Mouse (Mus musculus) induced T-regulatory cell, adult 2 months (primary cell): ENCODE results near the gene Fcgr3.

ENCODE experiments used
- DNase-seq: peaks from one replicate; pipeline ENCODE4 v3.0.0-alpha.2; 2012; ENCODE audit warnings: low read depth

Gene Fcgr3

DNA sequence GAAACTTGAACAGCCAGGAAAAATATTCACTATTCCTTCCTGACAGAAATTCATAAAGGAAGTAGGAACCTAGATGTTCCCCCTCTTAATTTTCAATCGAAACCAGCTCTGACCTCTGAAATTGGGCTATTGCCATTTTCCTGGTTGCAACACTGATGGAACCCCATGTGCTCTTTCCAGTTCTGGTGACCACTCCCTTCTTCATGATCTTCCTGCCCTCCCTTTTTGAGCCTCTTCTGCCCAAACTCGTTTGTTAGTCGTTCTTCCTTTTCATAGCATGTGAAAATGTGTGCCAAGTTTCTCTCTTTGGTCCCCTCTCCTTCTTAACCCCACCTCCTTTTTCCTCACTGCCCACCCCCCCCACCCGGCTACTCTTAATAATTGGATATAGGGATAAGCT is 53.0 kb downstream of the Fcgr3 start:
- no peak for DNase-seq

DNA sequence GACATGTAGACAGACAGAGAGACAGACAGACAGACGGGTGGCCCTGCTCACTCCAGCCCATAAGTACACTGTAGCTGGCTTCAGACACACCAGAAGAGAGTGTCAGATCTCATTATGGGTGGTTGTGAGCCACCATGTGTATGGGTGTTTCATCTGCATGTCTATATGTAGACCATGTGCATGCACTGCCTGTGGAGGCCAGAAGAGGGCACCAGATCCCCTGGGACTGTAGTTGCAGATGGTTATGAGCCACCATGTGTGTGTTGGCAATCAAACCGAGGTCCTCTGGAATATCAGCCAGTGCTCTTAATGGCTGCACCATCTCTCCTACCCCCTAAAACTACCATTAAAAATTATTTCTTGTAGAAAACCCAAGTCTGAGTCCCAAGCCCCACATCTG is 57.8 kb downstream of the Fcgr3 start:
- DNase-seq, result peak; percentile 39

DNA sequence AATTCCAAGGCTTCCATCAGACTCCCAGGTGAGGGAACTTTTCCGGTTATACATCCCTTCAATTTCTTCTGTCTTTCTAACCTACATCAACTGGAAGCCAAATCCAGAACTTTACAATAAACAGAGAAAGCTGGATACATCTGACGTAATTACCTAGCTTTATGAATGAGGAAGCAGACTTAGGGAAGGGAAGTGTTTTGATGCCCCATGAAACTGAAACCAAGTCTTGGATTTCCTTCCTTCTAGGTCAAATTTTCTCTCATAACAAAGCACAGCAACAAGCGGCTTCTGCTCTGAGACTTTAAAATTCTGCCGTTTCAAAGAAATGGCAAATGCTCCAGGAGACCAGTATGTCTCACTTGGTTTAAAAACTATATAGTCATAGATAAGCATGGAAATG is 58.4 kb downstream of the Fcgr3 start:
- DNase-seq, result no peak

DNA sequence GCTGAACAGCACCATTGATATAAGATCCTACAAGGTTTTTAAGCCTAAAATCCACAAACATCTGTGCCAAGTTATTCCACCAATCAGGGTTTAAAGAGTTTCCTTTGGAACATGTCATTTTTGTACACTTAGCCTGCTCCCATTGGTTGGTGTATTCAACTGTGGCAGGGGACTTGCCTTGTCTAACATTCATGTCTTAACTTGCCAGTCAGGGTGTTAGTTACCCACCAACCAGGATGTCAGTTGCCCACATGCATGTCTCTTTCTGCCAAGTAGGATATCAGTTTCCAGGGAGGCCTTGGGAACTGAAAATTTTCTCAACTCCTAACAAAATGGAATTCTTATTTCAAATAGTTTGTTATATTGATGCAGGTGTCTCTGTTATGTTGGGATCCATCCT is 59.1 kb downstream of the Fcgr3 start:
- DNase-seq, result no peak

DNA sequence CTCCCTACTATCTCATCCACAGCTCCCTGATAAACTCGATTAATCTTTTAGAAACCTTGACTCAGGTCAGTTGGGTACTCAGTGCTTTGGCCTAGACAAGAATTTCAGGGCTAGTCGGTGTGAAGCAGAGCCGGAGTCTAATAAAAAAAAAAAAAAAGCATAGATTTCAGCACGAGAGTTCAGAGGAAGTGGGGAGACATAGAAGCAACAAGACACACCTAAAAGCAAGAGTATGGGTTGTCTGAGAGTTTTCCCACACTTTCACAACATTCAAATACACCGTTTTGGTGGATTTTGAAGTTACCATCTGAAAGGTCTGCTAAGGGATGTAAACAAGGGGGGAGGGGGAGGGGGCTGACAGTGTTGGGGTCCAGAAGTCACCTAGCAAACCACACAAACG is 59.7 kb downstream of the Fcgr3 start:
- no peak for DNase-seq
